Mouse (Mus musculus) right cerebral cortex, adult 18-20 months (tissue): Measurements from ENCODE around the gene Pkd2l1.

ENCODE experiments used
- DNase-seq: peaks from one replicate; pipeline ENCODE4 v3.0.0; 2022; ENCODE audit warnings: mixed read lengths

Pkd2l1 gene

DNA sequence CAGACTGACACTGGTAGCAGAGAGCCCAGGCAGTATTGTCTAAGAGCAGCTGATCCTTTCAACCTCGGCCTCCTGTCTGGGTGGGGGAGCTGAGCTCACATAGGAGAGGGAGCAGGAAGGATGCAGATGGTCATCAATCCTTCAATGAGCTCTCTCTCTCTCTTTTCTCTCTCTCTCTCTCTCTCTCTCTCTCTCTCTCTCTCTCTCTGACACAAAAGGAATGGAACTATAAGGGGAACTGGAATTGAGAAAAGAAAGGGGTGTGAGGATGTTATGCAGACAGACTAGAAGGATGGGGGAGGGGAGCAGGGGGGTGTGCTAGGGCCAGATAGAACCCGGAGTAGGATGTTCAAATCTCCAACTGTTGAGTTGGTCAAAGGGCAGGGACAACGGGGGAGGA is at the start of gene Pkd2l1:
TSS of gene Pkd2l1 (minus strand) at position 101 of the 400 bp plus-strand sequence.
- no peak for DNase-seq

- no peak for DNase-seq
Observed at GRCm38 (mm10) chr19:44238906-44239305, 46.7 kb upstream of the Pkd2l1 start.

- no peak for DNase-seq
Observed at GRCm38 (mm10) chr19:44237471-44238006, 45.3 kb upstream of the Pkd2l1 start.

DNA sequence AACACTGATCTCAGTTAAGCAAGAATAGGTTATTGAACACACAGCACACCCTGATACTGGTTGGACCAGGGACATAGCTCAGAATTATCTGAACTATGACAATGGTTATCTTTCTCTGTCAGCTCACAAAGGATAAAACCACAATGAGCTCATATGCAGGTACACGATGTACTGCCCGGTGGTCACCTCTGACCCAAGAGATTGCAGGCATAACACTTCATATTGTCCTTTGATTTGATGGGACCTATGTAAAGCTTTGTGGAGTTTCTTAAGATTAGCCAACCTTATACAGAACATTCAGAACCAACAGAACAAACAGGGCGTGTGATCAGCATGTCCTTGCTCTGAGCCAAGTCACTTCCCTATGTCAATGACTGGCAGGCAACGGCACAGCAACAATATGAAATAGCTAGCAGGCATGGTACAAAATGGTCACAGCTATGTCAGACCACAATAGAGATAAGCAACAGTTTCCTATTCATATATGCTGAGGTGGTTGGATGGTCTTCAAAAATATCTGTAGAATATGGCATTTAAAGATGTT is 39.4 kb upstream of the Pkd2l1 start:
- DNase-seq: no peak

DNA sequence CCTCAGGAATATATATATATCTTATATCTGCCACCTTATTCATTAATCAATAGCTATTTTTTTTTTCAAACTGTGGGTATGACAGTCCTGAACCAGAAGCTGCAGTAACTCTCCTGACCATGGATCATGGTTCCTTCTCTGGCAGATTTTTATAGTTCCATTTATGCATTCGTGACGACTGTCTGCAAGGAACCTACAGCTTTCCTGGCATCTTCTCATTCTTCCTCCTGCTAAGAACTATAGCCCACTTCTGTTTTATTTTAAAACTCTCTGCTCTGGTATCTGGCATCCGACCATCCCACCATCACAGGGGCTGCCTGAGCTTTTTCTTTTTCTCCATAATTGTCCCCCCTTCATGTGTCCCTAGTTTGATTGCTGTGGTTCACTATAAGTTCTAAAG is 38.0 kb upstream of the Pkd2l1 start:
- DNase-seq: no peak

GRCm38 (mm10) chr19:44229776-44230175 is 37.5 kb upstream of the Pkd2l1 start:
- DNase-seq: no peak

DNA sequence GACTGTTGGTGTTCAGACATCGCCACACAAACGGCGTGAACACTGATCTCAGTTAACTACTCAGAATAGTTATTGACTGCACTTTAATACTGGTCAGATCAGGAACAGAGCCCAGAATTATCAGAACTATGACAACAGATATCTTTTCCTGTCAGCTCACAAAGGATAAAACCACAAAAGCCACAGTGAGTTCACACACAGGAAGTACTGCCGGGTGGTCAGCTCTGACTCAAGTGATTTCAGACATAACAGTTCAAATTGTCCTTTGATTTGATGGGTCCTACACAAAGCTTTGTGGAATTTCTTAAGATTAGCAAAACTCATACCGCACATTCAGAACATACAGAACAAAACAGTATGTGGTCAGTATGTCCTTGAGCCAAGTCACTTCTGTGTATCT is 33.5 kb upstream of the Pkd2l1 start:
- DNase-seq: no peak

GRCm38 (mm10) chr19:44217958-44218525 is 25.8 kb upstream of the Pkd2l1 start:
- DNase-seq: no peak

DNA sequence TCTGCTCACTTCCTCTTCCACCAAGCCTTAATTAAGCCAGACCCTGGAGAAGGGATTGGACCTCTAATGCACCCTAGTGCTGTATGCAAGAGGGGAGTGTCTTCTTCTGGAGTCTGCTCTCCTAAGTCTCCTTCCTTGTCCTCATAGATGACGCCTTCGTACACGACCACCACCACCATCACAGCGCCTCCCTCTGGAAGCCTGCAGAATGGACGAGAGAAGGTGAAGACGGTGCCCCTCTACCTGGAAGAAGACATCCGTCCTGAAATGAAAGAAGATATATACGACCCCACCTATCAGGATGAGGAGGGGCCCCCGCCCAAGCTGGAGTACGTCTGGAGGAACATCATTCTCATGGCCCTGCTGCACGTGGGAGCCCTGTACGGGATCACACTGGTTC is 23.0 kb upstream of the Pkd2l1 start:
- DNase-seq: no peak

DNA sequence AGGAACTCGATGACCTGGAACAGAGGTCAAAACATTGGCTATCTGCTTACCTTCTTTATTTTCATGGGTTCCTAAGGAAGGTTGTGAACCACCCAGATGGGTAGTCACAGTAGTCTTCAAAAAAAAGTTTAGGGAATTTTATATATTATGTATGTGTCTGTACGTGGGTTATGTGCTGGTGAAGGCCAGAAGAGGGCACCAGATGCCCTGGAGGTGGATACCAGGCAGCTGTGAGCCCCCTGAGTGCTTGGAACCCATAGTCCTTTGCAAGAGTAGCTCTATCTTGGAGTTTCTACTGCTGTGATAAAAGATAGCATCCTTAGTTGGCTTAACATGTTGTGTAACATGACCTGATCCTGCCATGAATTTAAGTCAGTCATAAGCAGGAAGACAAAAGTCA is 14.8 kb upstream of the Pkd2l1 start:
- DNase-seq: no peak

DNA sequence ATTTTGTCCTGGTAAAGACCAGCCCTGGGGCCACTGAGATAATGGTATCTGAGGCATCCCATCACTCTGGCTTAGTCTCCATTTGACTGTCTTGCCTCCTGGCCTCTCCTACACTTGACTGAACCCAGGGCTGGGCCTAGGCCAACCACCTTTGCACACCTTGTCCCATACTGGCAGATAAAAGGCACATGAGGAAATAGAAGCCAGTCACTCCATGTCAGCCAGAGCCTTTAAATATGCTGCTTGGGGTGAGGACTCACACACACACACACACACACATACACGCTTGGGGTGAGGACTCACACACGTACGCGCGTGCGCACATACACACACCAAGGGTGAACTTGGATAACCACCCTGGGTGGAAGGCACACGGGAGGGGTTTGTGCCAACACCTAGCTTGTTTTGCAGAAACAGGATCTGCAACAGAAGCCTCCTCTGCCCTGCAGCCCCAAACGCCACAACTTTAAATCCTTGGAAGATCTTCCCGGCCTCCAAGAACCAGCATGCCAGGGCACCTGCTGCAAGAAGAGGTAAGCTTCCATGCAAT is 10.8 kb upstream of the Pkd2l1 start, which contains the start of gene Scd3:
TSS of gene Scd3 (plus strand) at position 255 of the 550 bp plus-strand sequence.
- no peak for DNase-seq

DNA sequence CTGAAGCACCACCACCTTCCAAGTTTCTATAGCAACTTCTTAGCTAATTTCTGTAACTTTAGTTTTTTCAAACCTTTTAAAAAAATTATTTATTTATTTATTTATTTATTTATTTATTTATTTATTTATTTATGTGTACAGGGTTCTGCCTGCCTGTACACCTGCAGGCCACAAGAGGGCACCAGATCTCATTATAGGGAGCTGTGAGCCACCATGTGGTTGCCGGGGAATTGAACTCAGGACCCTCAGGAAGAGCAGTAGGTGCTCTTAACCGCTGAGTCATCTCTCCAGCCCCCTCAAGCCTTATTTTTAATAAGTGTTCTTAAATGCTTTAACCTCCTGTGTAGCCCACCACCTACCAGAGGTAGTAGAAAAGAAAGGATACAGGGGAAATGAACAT is 6.7 kb upstream of the Pkd2l1 start:
- no peak for DNase-seq

DNA sequence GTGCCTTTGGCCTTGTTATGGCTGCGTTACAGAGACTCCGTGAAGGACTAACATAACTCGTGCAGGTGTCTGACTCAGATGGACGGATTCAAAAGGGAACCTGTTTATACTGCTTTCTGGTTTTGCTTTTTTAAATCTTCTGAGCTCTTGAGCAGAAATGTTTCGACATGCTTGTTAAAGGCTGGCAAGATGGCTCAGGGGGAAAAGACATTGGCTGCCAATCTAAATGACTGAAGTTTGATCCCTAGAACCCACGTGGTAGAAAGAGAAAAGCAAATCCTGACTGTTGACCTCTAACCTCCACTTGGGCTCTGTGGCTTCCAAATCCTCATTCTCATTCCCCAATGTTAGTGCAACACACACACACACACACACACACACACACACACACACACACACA is 6.3 kb upstream of the Pkd2l1 start:
- no peak for DNase-seq

DNA sequence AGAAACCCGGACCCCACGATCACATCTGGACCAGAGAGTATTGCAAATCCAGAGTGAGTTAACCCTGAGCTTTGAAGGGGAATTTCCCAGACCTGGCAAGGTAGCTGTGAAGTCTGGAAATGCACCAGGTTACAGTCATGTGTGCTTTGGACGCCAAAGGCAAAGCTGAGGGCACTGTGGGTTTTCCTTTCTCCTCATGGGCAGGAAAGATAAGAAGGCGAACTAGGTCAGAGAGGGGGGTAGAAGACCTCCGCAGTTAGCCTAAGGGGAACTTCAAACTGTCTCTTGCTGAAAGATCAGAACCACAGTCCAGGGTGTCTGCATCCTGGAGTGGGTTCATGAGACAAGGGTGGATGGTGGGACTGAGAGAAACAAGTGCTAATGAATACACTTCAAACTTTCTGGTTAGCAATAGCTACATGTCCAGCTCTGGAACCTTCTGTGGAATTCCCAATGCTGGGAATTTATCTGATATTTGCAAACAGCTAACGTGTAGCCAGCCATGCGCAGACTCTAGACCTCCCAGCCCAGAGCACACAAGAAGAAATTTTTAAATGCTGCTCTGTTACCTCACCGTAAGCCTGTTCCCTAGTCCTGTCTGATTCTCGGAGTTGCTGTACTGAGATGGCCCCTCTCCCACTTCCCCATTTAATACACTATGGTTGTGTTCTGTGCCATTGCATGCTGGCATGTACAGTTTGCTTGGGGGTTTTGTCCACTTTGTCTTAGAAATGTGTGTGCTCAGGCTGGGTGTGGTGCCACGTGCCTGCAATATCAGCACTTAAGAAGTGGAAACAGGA is 5.0 kb upstream of the Pkd2l1 start:
- no peak for DNase-seq

DNA sequence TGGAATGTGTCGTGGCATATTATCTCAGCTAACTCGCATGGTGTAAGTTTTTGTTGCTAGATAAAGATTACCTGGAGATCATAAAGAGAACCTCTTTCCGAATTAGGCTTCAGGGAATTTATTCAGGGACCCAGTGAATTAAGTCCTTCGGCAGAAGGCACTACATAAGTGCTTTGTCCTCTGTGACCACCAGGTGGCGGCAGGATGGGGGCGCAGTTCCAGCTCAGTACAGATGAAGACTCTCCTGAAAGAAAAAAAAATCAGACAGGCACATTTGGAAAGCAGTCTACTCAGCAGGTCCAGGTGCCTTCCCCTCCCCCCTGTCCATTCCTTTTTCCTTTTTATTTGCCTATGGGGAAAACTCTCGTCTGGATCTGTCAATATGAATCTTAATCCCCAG is 2.9 kb upstream of the Pkd2l1 start:
- DNase-seq: peak; percentile 66

DNA sequence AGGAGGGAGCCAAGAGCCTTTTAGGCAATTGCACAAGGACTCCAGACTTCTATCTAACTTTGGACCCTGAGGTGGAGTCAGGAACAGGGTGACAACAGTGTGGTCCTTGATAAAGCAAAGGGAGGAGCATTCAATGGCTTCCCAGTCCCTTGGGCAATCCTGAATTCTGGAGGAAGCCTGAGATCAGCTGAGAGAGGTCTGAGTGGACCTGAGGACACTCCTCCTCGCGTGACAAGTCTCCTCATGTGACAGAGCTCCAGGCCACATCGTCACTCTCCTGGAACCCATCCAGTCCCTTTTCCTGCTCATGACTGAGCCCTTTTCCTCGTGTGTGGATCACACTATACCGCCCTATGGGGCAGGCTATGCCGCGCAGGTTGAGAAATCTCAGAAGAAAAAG is 1.7 kb upstream of the Pkd2l1 start:
- DNase-seq: no peak

- DNase-seq: no peak
Observed at GRCm38 (mm10) chr19:44189056-44189455, 3.2 kb downstream of the Pkd2l1 start.

- no peak for DNase-seq
Observed at GRCm38 (mm10) chr19:44183968-44184367, 8.3 kb downstream of the Pkd2l1 start.

DNA sequence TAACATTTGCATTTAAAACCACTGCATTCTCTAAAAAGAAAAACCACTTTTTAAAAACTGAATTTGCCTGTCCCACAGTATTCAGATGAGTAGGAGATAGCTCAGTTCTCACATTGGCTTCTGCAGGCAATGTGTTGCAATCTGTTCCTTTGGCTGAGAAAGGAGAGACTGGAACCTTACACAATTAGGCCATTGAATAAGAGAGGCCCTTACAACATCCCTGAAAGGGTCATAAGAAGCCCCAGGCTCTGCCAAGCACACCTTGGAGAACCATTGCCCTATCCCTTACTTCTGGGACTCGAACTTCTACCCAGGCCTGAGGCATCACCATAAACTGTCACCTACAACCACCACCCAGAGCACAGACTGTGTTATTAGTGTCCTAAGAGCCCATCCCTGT is 11.7 kb downstream of the Pkd2l1 start:
- no peak for DNase-seq

DNA sequence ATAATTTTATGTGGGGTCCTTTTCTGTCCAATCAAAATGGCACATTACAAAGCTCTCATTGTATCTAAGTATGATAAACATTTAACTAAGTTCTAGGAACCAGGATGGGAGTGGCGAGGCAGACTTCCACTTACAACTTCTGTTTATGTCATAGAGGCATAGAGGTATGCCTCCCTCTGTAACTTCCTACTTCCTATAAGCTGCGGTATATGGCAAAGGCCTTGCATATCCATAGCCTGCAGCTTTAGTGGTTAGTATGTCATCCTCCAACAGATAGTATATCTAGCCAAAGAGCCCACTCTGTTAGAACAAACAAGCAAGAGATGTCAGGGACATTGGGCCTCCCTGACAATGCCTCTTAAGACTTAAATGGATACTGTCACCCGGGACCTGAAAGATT is 15.5 kb downstream of the Pkd2l1 start:
- DNase-seq: no peak

- DNase-seq: no peak
Observed at GRCm38 (mm10) chr19:44174835-44175234, 17.4 kb downstream of the Pkd2l1 start.

- DNase-seq: no peak
Observed at GRCm38 (mm10) chr19:44161515-44161914, 30.7 kb downstream of the Pkd2l1 start.

DNA sequence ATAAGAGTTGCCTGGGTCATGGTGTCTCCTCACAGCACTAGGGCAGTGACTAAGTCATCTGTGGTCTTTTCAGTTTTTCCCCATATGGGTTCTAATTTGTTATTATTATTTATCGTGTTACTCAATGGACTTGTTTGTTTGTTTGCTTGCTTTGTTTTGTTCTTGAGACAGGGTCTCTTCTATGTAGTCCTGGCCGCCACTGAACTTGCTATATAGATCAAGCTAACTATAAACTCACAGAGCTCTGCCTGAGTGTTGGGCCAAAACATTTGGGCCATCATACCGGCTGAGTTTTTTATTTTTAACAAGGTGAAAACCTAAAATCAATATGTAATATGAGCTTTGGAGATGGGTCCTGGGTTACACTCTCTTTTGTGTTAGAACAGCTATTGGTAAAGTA is 32.9 kb downstream of the Pkd2l1 start:
- no peak for DNase-seq

- no peak for DNase-seq
Observed at GRCm38 (mm10) chr19:44157005-44157404, 35.2 kb downstream of the Pkd2l1 start.
